Mouse (Mus musculus) kidney, adult 2 months (tissue): ENCODE measurements around the gene Baz1a.
"Not testable (repeated sequence)": the region's sequence is repeated elsewhere in the genome, so short reads cannot be mapped to it uniquely, and the experiment has no call there.

Experiments
- CTCF ChIP-seq: fragments of 200-500 bp; conservative IDR thresholded peaks from 2 replicates; pipeline ENCODE4 v1.5.1; 2011; ENCODE audit warnings: low read depth, mild to moderate bottlenecking, control low read depth, low read length, moderate library complexity, mixed read lengths; ENCODE audit not compliant: insufficient read depth, insufficient read length
- POLR2A ChIP-seq: fragments of 200-500 bp; IDR thresholded peaks from one replicate; pipeline ENCODE4 v1.6.1; 2011; ENCODE audit warnings: low read depth, low read length, control low read depth

DNA sequence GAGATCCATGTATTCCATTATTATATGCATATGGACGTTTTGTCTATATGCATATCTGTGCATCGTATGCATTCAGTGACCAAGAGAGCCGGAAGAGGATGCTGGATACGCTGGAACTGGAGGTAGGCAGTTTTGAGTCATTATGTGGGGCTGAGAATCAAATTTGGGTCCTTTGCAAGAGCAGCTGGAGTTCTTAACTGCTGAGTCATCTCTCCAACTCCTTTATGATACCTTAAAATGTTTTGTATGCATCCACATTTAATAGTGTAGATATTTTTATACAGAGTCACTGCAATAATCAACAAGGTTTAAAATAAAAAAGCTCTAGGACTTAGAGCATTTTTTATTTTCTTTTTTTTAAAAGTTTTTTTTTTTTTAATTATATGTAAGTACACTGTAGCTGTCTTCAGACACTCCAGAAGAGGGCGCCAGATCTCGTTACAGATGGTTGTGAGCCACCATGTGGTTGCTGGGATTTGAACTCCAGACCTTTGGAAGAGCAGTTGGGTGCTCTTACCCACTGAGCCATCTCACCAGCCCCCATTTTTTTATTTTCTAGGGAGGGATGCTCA is 71.5 kb downstream of the Baz1a start:
- TF ChIP-seq CTCF, POLR2A: not testable (repeated sequence)
